8 mouse cellular contexts compared by ENCODE assay signal in genomic region chr12:110486852-110487251, GRCm38 (mm10). TPM values are rescaled to one million over a fixed set of nuclear protein-coding genes. Genes with fewer than 3 reads are reported as not detected.
DNase-seq lines count a peak whose midpoint lies in the region; ATAC-seq and TF ChIP-seq lines count a peak whose summit lies in the region.

No protein-coding gene starts in this region.

- peak overlapping the region; percentile 66; the same call in 1 of the 2 replicates for H3K4me3 ChIP-seq in kidney, adult 2 months (ENCODE audit: insufficient read depth, low read depth, low read length)
- H3K4me3 ChIP-seq in bone marrow macrophage, adult 2 months (ENCODE audit: insufficient read depth, low read length): peak overlapping the region; percentile 70
- H3K4me3 ChIP-seq in hindbrain, embryonic 15.5 days: peak overlapping the region; percentile 77
- peak overlapping the region; percentile 69 for H3K4me3 ChIP-seq in midbrain, embryonic 15.5 days

- TF ChIP-seq POLR2A in kidney, adult 2 months (IDR thresholded peaks at IDR 0.05; ENCODE audit: low read depth, low read length): no peak
- no peak for TF ChIP-seq POLR2A in bone marrow macrophage, adult 2 months (IDR thresholded peaks at IDR 0.05; ENCODE audit: borderline replicate concordance, low read depth, low read length)

- no peak for DNase-seq in kidney, adult 2 months
- DNase-seq in kidney, postnatal 14 days: no peak
- no peak for DNase-seq in gastrocnemius, postnatal 4 days (ENCODE audit: low spot score in 2 of 2)
- no peak for DNase-seq in urinary bladder, postnatal 10 days (ENCODE audit: low spot score)

- no peak for ATAC-seq in hindbrain, embryonic 15.5 days (ENCODE audit: low FRiP score, low read depth)
- no peak for ATAC-seq in midbrain, embryonic 15.5 days (replicated peaks)
- no peak for ATAC-seq in activated CD4-positive, CD25-positive, alpha-beta regulatory T cell, adult 4 months

- H3K27ac ChIP-seq in kidney, adult 2 months (ENCODE audit: insufficient read depth, low read depth, low read length): peak overlapping the region; percentile 36; the same call in 1 of the 2 replicates
- no peak overlapping the region for H3K27ac ChIP-seq in bone marrow macrophage, adult 2 months (ENCODE audit: insufficient read depth, low read depth, low read length)
- peak overlapping the region; percentile 98; the same call in 1 of the 2 replicates for H3K27ac ChIP-seq in hindbrain, embryonic 15.5 days (replicated peaks)
- no peak overlapping the region for H3K27ac ChIP-seq in midbrain, embryonic 15.5 days

- peaks cover 31% of the 10 kb centered on the region for H3K4me1 ChIP-seq in kidney, adult 2 months (ENCODE audit: control insufficient read depth, insufficient read depth, low read length)
- peaks cover 15% of the 10 kb centered on the region for H3K4me1 ChIP-seq in bone marrow macrophage, adult 2 months (ENCODE audit: control insufficient read depth, insufficient read depth, low read length)
- H3K4me1 ChIP-seq in hindbrain, embryonic 15.5 days (replicated peaks): peaks cover 39% of the 10 kb centered on the region
- peaks cover 38% of the 10 kb centered on the region for H3K4me1 ChIP-seq in midbrain, embryonic 15.5 days

- 41% methylated on average over 5 of the region's 5 CpGs for WGBS in kidney, adult 2 months
- WGBS in hindbrain, embryonic 15.5 days: 73% methylated on average over 5 of the region's 5 CpGs
- 81% methylated on average over 5 of the region's 5 CpGs for WGBS in midbrain, embryonic 15.5 days

- H3K9ac ChIP-seq in hindbrain, embryonic 15.5 days: peak overlapping the region; percentile 84
- H3K9ac ChIP-seq in midbrain, embryonic 15.5 days: no peak overlapping the region

- H3K9me3 ChIP-seq in hindbrain, embryonic 15.5 days: no peaks in the 10 kb centered on the region
- no peaks in the 10 kb centered on the region for H3K9me3 ChIP-seq in midbrain, embryonic 15.5 days

- no peaks in the 10 kb centered on the region for H3K36me3 ChIP-seq in kidney, adult 2 months (ENCODE audit: control insufficient read depth, insufficient read depth, low read length)
- no peaks in the 10 kb centered on the region for H3K36me3 ChIP-seq in hindbrain, embryonic 15.5 days
- no peaks in the 10 kb centered on the region for H3K36me3 ChIP-seq in midbrain, embryonic 15.5 days (replicated peaks)

- no peak for TF ChIP-seq CTCF in kidney, adult 2 months (conservative IDR thresholded peaks at IDR 0.05; ENCODE audit: insufficient read depth, insufficient read length, low read depth, low read length)
- no peak for TF ChIP-seq CTCF in bone marrow macrophage, adult 2 months (IDR thresholded peaks at IDR 0.05; ENCODE audit: low read depth, low read length)

- no peaks in the 10 kb centered on the region for H3K27me3 ChIP-seq in kidney, adult 2 months (replicated peaks; ENCODE audit: control insufficient read depth, insufficient read depth, low read length)
- H3K27me3 ChIP-seq in hindbrain, embryonic 15.5 days: no peaks in the 10 kb centered on the region
- no peaks in the 10 kb centered on the region for H3K27me3 ChIP-seq in midbrain, embryonic 15.5 days (replicated peaks)

- peak overlapping the region; percentile 87 for H3K4me2 ChIP-seq in hindbrain, embryonic 15.5 days
- H3K4me2 ChIP-seq in midbrain, embryonic 15.5 days: peak overlapping the region; percentile 85

RNA-seq across cellular contexts. Expression of gene Ppp2r5c, which starts 39.9 kb away (rescaled TPM):
- 29.9 and 41.3 TPM in 2 replicates for polyA plus RNA-seq in kidney, adult 2 months (2012; rRNA removed)
- polyA plus RNA-seq in bone marrow macrophage, adult 2 months (2012; ENCODE audit: insufficient read depth, insufficient read length, missing spikeins): 138 and 153 TPM in 2 replicates
- 143 and 151 TPM in 2 replicates for polyA plus RNA-seq in hindbrain, embryonic 15.5 days (2015; fragmentation: Nextera tagmentation; extraction: Ambion mirVana)
- polyA plus RNA-seq in midbrain, embryonic 15.5 days (2015; fragmentation: Nextera tagmentation; extraction: Ambion mirVana): 142 and 149 TPM in 2 replicates
- polyA plus RNA-seq in activated CD4-positive, CD25-positive, alpha-beta regulatory T cell, adult 4 months (2017; shearing (Covaris generic)): 100 to 1,000 TPM; 583 to 590 TPM
- 10 to 100 TPM; 87.5 to 88.8 TPM for total RNA-seq in gastrocnemius, postnatal 4 days (2021)

Comparison
In these comparisons a context has a peak if more than half of its experiments do, and no peak if none do; other contexts are left out.
1. H3K27ac ChIP-seq: peak in kidney, adult 2 months (single experiment) and hindbrain, embryonic 15.5 days (single experiment); none in bone marrow macrophage, adult 2 months (single experiment) and midbrain, embryonic 15.5 days (single experiment).
2. Peak in every context shown above with its lines, with median percentiles within 50 percentile points of each other: H3K4me3 ChIP-seq.